Mouse (Mus musculus) heart, adult 2 months (tissue): Measurements from ENCODE around the gene Naa60.

Source experiments
- CTCF ChIP-seq: fragments of 200-600 bp; IDR thresholded peaks from 2 replicates; pipeline ENCODE4 v1.8.1; 2022; ENCODE audit warnings: antibody characterized with exemption, mild to moderate bottlenecking, moderate library complexity
- EP300 ChIP-seq: fragments of 200-500 bp; IDR thresholded peaks from 2 replicates; pipeline ENCODE4 v1.6.1; 2011; ENCODE audit warnings: low read depth, low read length, control low read depth; ENCODE audit not compliant: insufficient read depth
- POLR2A ChIP-seq: fragments of 200-500 bp; IDR thresholded peaks from 2 replicates; pipeline ENCODE4 v1.6.1; 2011; ENCODE audit warnings: mild to moderate bottlenecking, low read depth, low read length, control low read depth; ENCODE audit not compliant: insufficient read depth

DNA sequence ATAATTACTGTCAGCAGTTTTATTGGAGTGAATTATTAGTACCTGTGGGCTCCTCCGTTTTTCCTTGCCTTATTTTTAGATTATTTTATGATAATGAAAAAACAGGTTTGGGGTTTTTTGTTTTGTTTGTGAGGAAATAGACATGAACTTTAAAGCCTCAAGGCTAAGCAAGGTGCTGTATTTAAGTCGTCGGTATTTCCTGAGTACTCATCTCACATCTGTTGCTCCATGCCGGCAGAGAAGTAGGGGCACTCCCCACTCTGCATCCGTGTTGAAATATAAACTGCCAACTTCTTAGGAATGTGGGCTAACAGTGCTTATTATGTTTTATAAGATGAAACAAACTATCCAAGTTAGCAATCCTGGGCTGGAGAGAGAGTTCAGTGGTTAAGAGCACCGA is 23.9 kb downstream of the Naa60 start:
- TF ChIP-seq POLR2A (no peak), CTCF (no peak), EP300 (no peak)
